Mouse (Mus musculus): ENCODE measurements around the gene Gxylt2. TPM values are rescaled to one million over a fixed set of nuclear protein-coding genes. Genes with fewer than 3 reads are reported as not detected.
A peak's percentile ranks its signal among the peaks of the same experiment; 100 is the strongest.

Gene Gxylt2
- polyA plus RNA-seq, 1 experiment from 2014 or later, result 8.0 TPM

DNA sequence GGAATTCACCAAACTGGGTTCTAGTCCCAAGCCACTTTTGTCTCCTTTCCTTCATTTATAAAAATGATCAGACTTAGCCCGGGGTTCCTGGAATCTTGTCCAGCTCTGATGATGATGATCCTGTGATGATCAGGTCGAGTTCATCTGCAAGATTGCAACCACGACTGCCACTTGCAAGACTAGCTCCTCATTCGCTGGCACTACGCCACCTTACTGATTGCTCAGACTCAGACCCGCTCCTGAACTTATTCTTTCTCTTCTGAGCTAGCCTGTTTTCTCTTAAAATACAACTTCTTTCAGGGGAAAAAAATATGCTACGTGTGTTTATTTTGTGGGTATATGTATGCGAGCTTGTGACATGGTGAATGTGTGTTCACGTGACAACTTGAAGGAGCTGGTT is 4.5 kb downstream of the Gxylt2 start:
- ATAC-seq (ENCODE audit: low FRiP score, low TSS enrichment), result no peak
- no peak overlapping the region for H3K9ac ChIP-seq (replicated peaks; ENCODE audit: low read length)
- WGBS, result 75% methylated on average over 9 of the region's 9 CpGs

DNA sequence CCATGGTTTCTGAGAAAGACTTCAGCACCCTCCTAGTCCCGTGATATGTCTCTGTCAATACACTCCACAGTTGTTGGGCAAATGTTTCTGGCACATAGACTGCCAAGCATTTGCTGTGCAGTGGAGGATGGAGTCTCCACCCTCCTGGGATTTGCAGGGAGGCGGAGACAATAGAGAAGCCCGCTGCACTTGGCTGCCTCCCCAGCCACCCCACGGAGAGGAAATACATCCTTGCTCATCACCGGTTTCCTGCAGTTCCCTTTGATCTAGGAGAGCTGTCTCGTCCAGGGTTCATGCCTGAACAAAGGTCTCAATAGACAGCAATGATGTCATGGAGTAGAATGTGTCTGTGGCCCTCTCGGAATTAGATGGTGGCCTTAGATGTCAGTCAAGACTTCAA is 4.9 kb downstream of the Gxylt2 start:
- no peak overlapping the region for H3K4me3 ChIP-seq (ENCODE audit: low read length)
- no peaks in the 10 kb centered on the region for H3K9me3 ChIP-seq (ENCODE audit: low read length)
- H3K4me2 ChIP-seq (replicated peaks; ENCODE audit: low read depth, low read length), result no peak overlapping the region
- no peaks in the 10 kb centered on the region for H3K36me3 ChIP-seq (ENCODE audit: insufficient read depth, low read length)
- no peak overlapping the region for H3K27ac ChIP-seq (ENCODE audit: low read length)
- peak; percentile 78 for ATAC-seq (ENCODE audit: low FRiP score, low TSS enrichment)
- no peak overlapping the region for H3K9ac ChIP-seq (replicated peaks; ENCODE audit: low read length)
- H3K4me1 ChIP-seq (ENCODE audit: insufficient read depth, low read length), result peaks cover 21% of the 10 kb centered on the region
- 14% methylated on average over 7 of the region's 7 CpGs for WGBS
- peaks cover 5% of the 10 kb centered on the region; the same call in 1 of the 2 replicates for H3K27me3 ChIP-seq (ENCODE audit: insufficient read depth, low read length)

More for the DNA sequence above, 4.5 kb downstream of the Gxylt2 start:
- peaks cover 5% of the 10 kb centered on the region; the same call in 1 of the 2 replicates for H3K27me3 ChIP-seq (ENCODE audit: insufficient read depth, low read length)
- H3K4me3 ChIP-seq (ENCODE audit: low read length), result no peak overlapping the region
- H3K27ac ChIP-seq (ENCODE audit: low read length), result no peak overlapping the region
- peaks cover 24% of the 10 kb centered on the region for H3K4me1 ChIP-seq (ENCODE audit: insufficient read depth, low read length)
- H3K4me2 ChIP-seq (replicated peaks; ENCODE audit: low read depth, low read length), result no peak overlapping the region
- no peaks in the 10 kb centered on the region for H3K36me3 ChIP-seq (ENCODE audit: insufficient read depth, low read length)
- H3K9me3 ChIP-seq (ENCODE audit: low read length), result no peaks in the 10 kb centered on the region

DNA sequence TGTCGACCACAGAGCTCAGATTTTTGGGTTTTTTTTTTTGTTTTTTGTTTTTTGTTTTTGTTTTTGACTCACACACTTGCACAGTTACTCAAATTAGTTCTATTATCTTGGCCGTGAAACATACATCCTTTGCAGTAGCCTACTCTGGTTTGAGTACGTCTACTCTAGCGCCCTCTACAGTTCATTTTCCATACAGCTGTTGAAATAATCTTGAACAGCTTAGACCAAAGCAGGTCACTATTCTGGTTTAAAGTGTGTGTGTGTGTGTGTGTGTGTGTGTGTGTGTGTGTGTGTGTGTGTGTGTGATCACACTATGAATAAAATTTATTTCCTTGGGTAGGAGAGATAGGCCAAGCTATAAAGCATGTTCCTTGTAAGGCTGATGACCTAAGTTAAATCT is 5.6 kb downstream of the Gxylt2 start:
- H3K27ac ChIP-seq (ENCODE audit: low read length), result no peak overlapping the region
- H3K4me2 ChIP-seq (replicated peaks; ENCODE audit: low read depth, low read length), result no peak overlapping the region
- no peak for ATAC-seq (ENCODE audit: low FRiP score, low TSS enrichment)
- WGBS, result 43% methylated on average over 4 of the region's 4 CpGs
- peaks cover 7% of the 10 kb centered on the region; the same call in 1 of the 2 replicates for H3K27me3 ChIP-seq (ENCODE audit: insufficient read depth, low read length)
- H3K9ac ChIP-seq (replicated peaks; ENCODE audit: low read length), result no peak overlapping the region
- H3K4me1 ChIP-seq (ENCODE audit: insufficient read depth, low read length), result peaks cover 20% of the 10 kb centered on the region
- no peaks in the 10 kb centered on the region for H3K36me3 ChIP-seq (ENCODE audit: insufficient read depth, low read length)
- H3K9me3 ChIP-seq (ENCODE audit: low read length), result no peaks in the 10 kb centered on the region
- no peak overlapping the region for H3K4me3 ChIP-seq (ENCODE audit: low read length)

- Histone ChIP-seq H3K4me3 (ENCODE audit: low read length) (no peak overlapping the region), H3K27ac (ENCODE audit: low read length) (no peak overlapping the region), H3K4me1 (ENCODE audit: insufficient read depth, low read length) (peaks cover 13% of the 10 kb centered on the region), H3K9me3 (ENCODE audit: low read length) (no peaks in the 10 kb centered on the region), H3K27me3 (ENCODE audit: insufficient read depth, low read length) (peaks cover 7% of the 10 kb centered on the region; the same call in 1 of the 2 replicates), H3K9ac (replicated peaks; ENCODE audit: low read length) (no peak overlapping the region), H3K36me3 (ENCODE audit: insufficient read depth, low read length) (no peaks in the 10 kb centered on the region), H3K4me2 (replicated peaks; ENCODE audit: low read depth, low read length) (no peak overlapping the region)
- WGBS, result 68% methylated on average over 5 of the region's 5 CpGs
- ATAC-seq (ENCODE audit: low FRiP score, low TSS enrichment), result no peak
These were observed 6.3 kb downstream of the Gxylt2 start for GRCm38 (mm10) chr6:100710866-100711265.

DNA sequence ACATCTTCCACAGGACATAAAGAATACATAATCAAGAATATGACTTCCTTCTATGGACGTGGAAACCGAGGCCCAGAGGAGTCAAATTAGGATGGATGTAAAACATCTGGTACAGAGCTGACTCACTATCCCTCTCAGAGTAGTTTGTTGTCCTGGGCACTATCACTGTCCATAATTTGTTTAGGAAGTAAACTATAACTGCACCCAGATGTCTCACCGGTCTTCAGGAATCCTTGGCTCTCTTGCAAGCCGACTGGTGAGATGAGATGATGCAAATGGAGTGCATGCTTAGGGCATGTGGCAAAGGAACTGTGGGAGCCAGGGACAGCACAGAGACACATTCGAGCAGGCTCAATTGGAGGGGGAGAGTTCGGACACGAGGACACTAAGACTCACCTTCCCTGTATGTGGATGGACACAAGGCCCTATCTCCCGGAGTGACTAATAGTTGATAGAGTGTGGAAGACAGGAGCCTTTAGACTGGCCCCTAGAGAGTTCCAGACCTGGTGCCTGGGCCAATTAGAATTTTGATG is 10.8 kb downstream of the Gxylt2 start:
- ATAC-seq (ENCODE audit: low FRiP score, low TSS enrichment), result no peak
- Histone ChIP-seq H3K27me3 (ENCODE audit: insufficient read depth, low read length) (peaks cover 16% of the 10 kb centered on the region), H3K36me3 (ENCODE audit: insufficient read depth, low read length) (no peaks in the 10 kb centered on the region), H3K9ac (replicated peaks; ENCODE audit: low read length) (no peak overlapping the region), H3K4me1 (ENCODE audit: insufficient read depth, low read length) (peaks cover 9% of the 10 kb centered on the region), H3K4me3 (ENCODE audit: low read length) (no peak overlapping the region), H3K9me3 (ENCODE audit: low read length) (no peaks in the 10 kb centered on the region), H3K4me2 (replicated peaks; ENCODE audit: low read depth, low read length) (no peak overlapping the region), H3K27ac (ENCODE audit: low read length) (no peak overlapping the region)
- WGBS, result 83% methylated on average over 8 of the region's 8 CpGs

- Histone ChIP-seq H3K27me3 (ENCODE audit: insufficient read depth, low read length) (peaks cover 16% of the 10 kb centered on the region), H3K9ac (replicated peaks; ENCODE audit: low read length) (no peak overlapping the region), H3K27ac (ENCODE audit: low read length) (no peak overlapping the region), H3K9me3 (ENCODE audit: low read length) (no peaks in the 10 kb centered on the region), H3K4me1 (ENCODE audit: insufficient read depth, low read length) (peaks cover 15% of the 10 kb centered on the region), H3K4me3 (ENCODE audit: low read length) (no peak overlapping the region), H3K36me3 (ENCODE audit: insufficient read depth, low read length) (no peaks in the 10 kb centered on the region), H3K4me2 (replicated peaks; ENCODE audit: low read depth, low read length) (no peak overlapping the region)
- 41% methylated on average over 7 of the region's 7 CpGs for WGBS
- no peak for ATAC-seq (ENCODE audit: low FRiP score, low TSS enrichment)
These were observed 11.6 kb downstream of the Gxylt2 start for GRCm38 (mm10) chr6:100716152-100716551.

GRCm38 (mm10) chr6:100716817-100717216 is 12.3 kb downstream of the Gxylt2 start:
- Histone ChIP-seq H3K4me1 (ENCODE audit: insufficient read depth, low read length) (peaks cover 22% of the 10 kb centered on the region), H3K4me2 (replicated peaks; ENCODE audit: low read depth, low read length) (no peak overlapping the region), H3K27ac (ENCODE audit: low read length) (no peak overlapping the region), H3K4me3 (ENCODE audit: low read length) (no peak overlapping the region), H3K36me3 (ENCODE audit: insufficient read depth, low read length) (no peaks in the 10 kb centered on the region), H3K9ac (replicated peaks; ENCODE audit: low read length) (no peak overlapping the region), H3K27me3 (ENCODE audit: insufficient read depth, low read length) (peaks cover 16% of the 10 kb centered on the region), H3K9me3 (ENCODE audit: low read length) (no peaks in the 10 kb centered on the region)
- 79% methylated on average over 8 of the region's 8 CpGs for WGBS
- ATAC-seq (ENCODE audit: low FRiP score, low TSS enrichment), result no peak

DNA sequence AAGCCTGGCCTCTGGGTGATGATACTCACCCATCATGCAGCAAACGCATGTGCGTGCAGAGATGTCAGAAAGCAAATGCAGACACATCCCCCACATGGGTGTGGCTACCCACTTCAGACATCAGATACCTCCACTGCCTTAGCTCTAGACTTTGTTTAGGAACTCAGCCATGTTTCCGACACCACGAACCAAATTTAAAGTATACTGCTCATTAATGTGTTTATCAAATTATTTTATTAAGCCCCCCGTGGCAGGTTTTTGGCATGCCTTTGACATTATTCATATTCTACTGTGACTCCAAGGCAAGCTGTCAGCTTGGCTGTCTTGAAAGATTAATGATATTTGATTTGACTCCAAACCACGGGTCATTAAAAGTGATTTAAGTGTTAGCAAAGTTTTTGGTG is 15.6 kb downstream of the Gxylt2 start:
- Histone ChIP-seq H3K4me3 (ENCODE audit: low read length) (no peak overlapping the region), H3K36me3 (ENCODE audit: insufficient read depth, low read length) (no peaks in the 10 kb centered on the region), H3K4me2 (replicated peaks; ENCODE audit: low read depth, low read length) (no peak overlapping the region), H3K27me3 (ENCODE audit: insufficient read depth, low read length) (peaks cover 17% of the 10 kb centered on the region), H3K27ac (ENCODE audit: low read length) (no peak overlapping the region), H3K4me1 (ENCODE audit: insufficient read depth, low read length) (peaks cover 31% of the 10 kb centered on the region), H3K9me3 (ENCODE audit: low read length) (no peaks in the 10 kb centered on the region), H3K9ac (replicated peaks; ENCODE audit: low read length) (no peak overlapping the region)
- 21% methylated on average over 6 of the region's 6 CpGs for WGBS
- ATAC-seq (ENCODE audit: low FRiP score, low TSS enrichment), result 0 out of 2 replicates have a peak, but pooled peaks have one; percentile 32

GRCm38 (mm10) chr6:100720882-100721721 is 16.6 kb downstream of the Gxylt2 start:
- 28% methylated on average over 17 of the region's 17 CpGs for WGBS
- no peaks in the 10 kb centered on the region for H3K9me3 ChIP-seq (ENCODE audit: low read length)
- H3K9ac ChIP-seq (replicated peaks; ENCODE audit: low read length), result no peak overlapping the region
- peak; percentile 52; the same call in 1 of the 2 replicates for ATAC-seq (ENCODE audit: low FRiP score, low TSS enrichment)
- H3K4me1 ChIP-seq (ENCODE audit: insufficient read depth, low read length), result peaks cover 31% of the 10 kb centered on the region
- no peak overlapping the region for H3K4me3 ChIP-seq (ENCODE audit: low read length)
- peak overlapping the region; percentile 14; the same call in 1 of the 2 replicates for H3K27ac ChIP-seq (ENCODE audit: low read length)
- no peaks in the 10 kb centered on the region for H3K36me3 ChIP-seq (ENCODE audit: insufficient read depth, low read length)
- H3K27me3 ChIP-seq (ENCODE audit: insufficient read depth, low read length), result peaks cover 16% of the 10 kb centered on the region
- no peak overlapping the region for H3K4me2 ChIP-seq (replicated peaks; ENCODE audit: low read depth, low read length)

DNA sequence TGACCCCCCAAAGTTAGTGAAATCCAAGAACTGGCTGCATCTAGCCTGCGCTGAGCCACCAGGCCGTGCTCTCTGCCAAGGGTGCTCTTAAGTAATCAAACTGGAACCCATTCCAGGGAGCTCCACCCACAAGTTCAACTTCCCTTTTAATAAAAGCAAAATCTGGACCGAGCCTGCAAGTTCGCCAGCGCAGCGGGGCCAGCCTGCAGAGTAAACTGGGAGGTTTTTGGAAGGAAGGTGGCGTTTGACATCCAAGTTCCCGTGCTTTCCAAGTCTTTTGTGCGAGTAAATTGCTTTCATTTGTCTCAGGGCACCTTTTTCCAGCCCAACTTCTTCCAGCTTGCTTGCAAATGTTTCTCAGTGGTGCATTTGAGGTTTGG is 27.5 kb downstream of the Gxylt2 start:
- H3K4me2 ChIP-seq (replicated peaks; ENCODE audit: low read depth, low read length), result peak overlapping the region; percentile 15
- no peak overlapping the region for H3K27ac ChIP-seq (ENCODE audit: low read length)
- H3K27me3 ChIP-seq (ENCODE audit: insufficient read depth, low read length), result no peaks in the 10 kb centered on the region
- no peak overlapping the region for H3K9ac ChIP-seq (replicated peaks; ENCODE audit: low read length)
- peaks cover 3% of the 10 kb centered on the region; the same call in 1 of the 2 replicates for H3K36me3 ChIP-seq (ENCODE audit: insufficient read depth, low read length)
- H3K4me3 ChIP-seq (ENCODE audit: low read length), result no peak overlapping the region
- H3K9me3 ChIP-seq (ENCODE audit: low read length), result no peaks in the 10 kb centered on the region
- 39% methylated on average over 9 of the region's 9 CpGs for WGBS
- H3K4me1 ChIP-seq (ENCODE audit: insufficient read depth, low read length), result peaks cover 14% of the 10 kb centered on the region
- no peak for ATAC-seq (ENCODE audit: low FRiP score, low TSS enrichment)
